In the genomic region with DNA sequence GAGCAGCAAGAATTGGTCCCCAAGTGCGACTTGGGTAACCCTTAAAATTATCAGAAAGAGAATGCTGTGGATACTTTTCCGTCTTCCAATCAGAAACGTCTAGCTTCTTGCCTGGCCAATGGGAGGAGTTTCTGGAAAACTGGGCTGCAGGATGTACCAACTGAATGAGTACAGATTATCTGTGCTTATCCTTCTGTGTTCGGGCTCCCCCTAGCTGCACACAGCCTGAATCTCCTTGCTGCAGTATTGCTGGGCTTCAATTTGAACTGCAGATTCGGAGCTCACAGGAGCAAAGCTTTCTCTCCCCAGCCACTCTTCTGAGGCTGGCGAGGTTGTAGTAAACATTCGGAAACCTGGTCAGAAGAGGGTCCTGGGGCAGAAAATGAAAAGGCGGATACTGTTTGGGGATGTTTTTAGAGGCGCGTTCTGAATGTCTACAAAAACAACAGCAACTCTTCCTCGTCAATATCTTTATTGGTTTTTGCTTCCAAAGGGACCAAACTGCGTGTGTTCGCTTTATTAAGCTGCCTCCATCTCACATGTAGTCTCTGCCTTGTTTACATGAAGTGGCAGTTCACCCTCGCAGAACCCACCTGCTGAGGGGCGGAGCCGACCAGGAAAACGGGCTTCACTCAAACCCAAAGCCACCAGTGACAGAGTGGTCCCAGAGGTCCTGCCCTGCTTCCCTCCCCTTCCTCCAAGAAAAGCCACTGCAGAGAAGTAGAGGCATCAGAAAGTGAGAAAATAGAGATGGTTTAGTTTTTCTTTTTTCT, we compare ENCODE assay signal across 8 mouse cellular contexts.
DNase-seq lines count a peak whose midpoint lies in the region; ATAC-seq lines count a peak whose summit lies in the region.

No protein-coding gene starts in this region.

- H3K27ac ChIP-seq in hindbrain, embryonic 11.5 days (ENCODE audit: low read depth, low read length) = no peak overlapping the region
- no peak overlapping the region for H3K27ac ChIP-seq in lung, embryonic 16.5 days (ENCODE audit: low read length)

- H3K4me1 ChIP-seq in hindbrain, embryonic 11.5 days (replicated peaks; ENCODE audit: control insufficient read depth, insufficient read depth, low read length) = no peaks in the 10 kb centered on the region
- no peaks in the 10 kb centered on the region for H3K4me1 ChIP-seq in lung, embryonic 16.5 days (replicated peaks; ENCODE audit: control insufficient read depth, insufficient read depth, low read length)

- no peaks in the 10 kb centered on the region for H3K36me3 ChIP-seq in hindbrain, embryonic 11.5 days (ENCODE audit: control insufficient read depth, insufficient read depth, low read length)
- H3K36me3 ChIP-seq in lung, embryonic 16.5 days (ENCODE audit: control insufficient read depth, insufficient read depth, low read length) = no peaks in the 10 kb centered on the region

- no peak overlapping the region for H3K9ac ChIP-seq in hindbrain, embryonic 11.5 days (ENCODE audit: low read depth, low read length)
- no peak overlapping the region for H3K9ac ChIP-seq in lung, embryonic 16.5 days (ENCODE audit: low read length)

- no peak overlapping the region for H3K4me3 ChIP-seq in hindbrain, embryonic 11.5 days (ENCODE audit: low read depth, low read length)
- no peak overlapping the region; the same call in 1 of the 2 replicates for H3K4me3 ChIP-seq in lung, embryonic 16.5 days (ENCODE audit: low read length)

- H3K27me3 ChIP-seq in hindbrain, embryonic 11.5 days (ENCODE audit: control insufficient read depth, insufficient read depth, low read length) = no peaks in the 10 kb centered on the region
- H3K27me3 ChIP-seq in lung, embryonic 16.5 days (ENCODE audit: control insufficient read depth, insufficient read depth, low read depth, low read length) = no peaks in the 10 kb centered on the region

- H3K9me3 ChIP-seq in hindbrain, embryonic 11.5 days (ENCODE audit: control insufficient read depth, low read length) = no peaks in the 10 kb centered on the region
- H3K9me3 ChIP-seq in lung, embryonic 16.5 days (ENCODE audit: control insufficient read depth, low read length) = no peaks in the 10 kb centered on the region

- DNase-seq in MN1 (ENCODE audit: low spot score) = peak; percentile 5
- DNase-seq in cerebellum, postnatal 10 days = peak; percentile 95
- DNase-seq in frontal cortex, postnatal 14 days (ENCODE audit: low spot score in 2 of 2) = peak; percentile 83 to 84
- DNase-seq in hindbrain, embryonic 11.5 days (ENCODE audit: low spot score) = peak; percentile 84
- peak; percentile 89 for DNase-seq in layer of hippocampus, adult 9-11 months
- peak; percentile 62 for DNase-seq in retina, postnatal 7 days (ENCODE audit: low read depth, low spot score)
- DNase-seq in natural killer cell, adult 2 months (ENCODE audit: low spot score in 2 of 2) = no peak

- 23% methylated on average over 17 of the region's 17 CpGs for WGBS in hindbrain, embryonic 11.5 days
- WGBS in lung, embryonic 16.5 days = 20% methylated on average over 17 of the region's 17 CpGs

- H3K4me2 ChIP-seq in hindbrain, embryonic 11.5 days (replicated peaks; ENCODE audit: low read depth, low read length) = peak overlapping the region; percentile 31
- H3K4me2 ChIP-seq in lung, embryonic 16.5 days (ENCODE audit: low read depth, low read length) = peak overlapping the region; percentile 40

- peak; percentile 98 for ATAC-seq in hindbrain, embryonic 11.5 days (ENCODE audit: low FRiP score)
- ATAC-seq in lung, embryonic 16.5 days (ENCODE audit: low read depth) = peak; percentile 89

Comparison
In these comparisons a context has a peak if more than half of its experiments do, and no peak if none do; other contexts are left out.
1. DNase-seq: peak in MN1 (single experiment), cerebellum, postnatal 10 days (2 of 2), frontal cortex, postnatal 14 days (2 of 2), hindbrain, embryonic 11.5 days (single experiment), layer of hippocampus, adult 9-11 months (single experiment) and retina, postnatal 7 days (single experiment); none in natural killer cell, adult 2 months (0 of 2).